Mouse (Mus musculus) liver, embryonic 12.5 days (tissue): ENCODE results near the gene Cdh8. TPM values are rescaled to one million over a fixed set of nuclear protein-coding genes. Genes with fewer than 3 reads are reported as not detected.
"Not testable (repeated sequence)": the region's sequence is repeated elsewhere in the genome, so short reads cannot be mapped to it uniquely, and the experiment has no call there.

Source experiments
- ATAC-seq: fragments of 200-750 bp; cut with Nextera tagmentation; 2 replicates; pipeline ENCODE4 v1.8.0; 2017; ENCODE audit warnings: moderate number of reproducible peaks, mild to moderate bottlenecking, moderate library complexity
- H3K27ac ChIP-seq: fragments of 300-500 bp; sonication (generic); 2 replicates; pipeline ENCODE4 v1.5.1; 2016; ENCODE audit warnings: mild to moderate bottlenecking
- H3K27me3 ChIP-seq: fragments of 300-500 bp; sonication (generic); replicated peaks from 2 replicates; pipeline ENCODE4 v1.6.1; 2016; ENCODE audit warnings: mild to moderate bottlenecking, moderate library complexity
- H3K36me3 ChIP-seq: fragments of 300-500 bp; sonication (generic); 2 replicates; pipeline ENCODE4 v1.6.1; 2016; ENCODE audit warnings: mild to moderate bottlenecking, moderate library complexity
- H3K4me1 ChIP-seq: fragments of 300-500 bp; sonication (generic); 2 replicates; pipeline ENCODE4 v1.6.1; 2016
- H3K4me2 ChIP-seq: fragments of 300-500 bp; sonication (generic); 2 replicates; pipeline ENCODE4 v1.6.1; 2016; ENCODE audit warnings: mild to moderate bottlenecking, moderate library complexity
- H3K4me3 ChIP-seq: fragments of 300-500 bp; sonication (generic); 2 replicates; pipeline ENCODE4 v1.5.1; 2016; ENCODE audit warnings: mild to moderate bottlenecking, moderate library complexity
- H3K9ac ChIP-seq: fragments of 300-500 bp; sonication (generic); 2 replicates; pipeline ENCODE4 v1.6.1; 2016; ENCODE audit warnings: mild to moderate bottlenecking, moderate library complexity
- H3K9me3 ChIP-seq: fragments of 300-500 bp; sonication (generic); replicated peaks from 2 replicates; pipeline ENCODE4 v1.6.1; 2016; ENCODE audit warnings: mild to moderate bottlenecking, moderate library complexity
- WGBS: fragments of 180-500 bp; shearing (Covaris S2); methylation state at CpG from one replicate; pipeline ENCODE4 v1.1.7; 2016; ENCODE audit not compliant: insufficient replicate concordance; 5-methylcytosine and 5-hydroxymethylcytosine counted together
- polyA plus RNA-seq: library from polyadenylated mRNA; unstranded; fragments of >200 nt; fragmentation: Nextera tagmentation; extraction: Ambion mirVana; gene quantifications from 2 replicates; pipeline ENCODE4 v1.2.1, GENCODE M21; 2016

Gene Cdh8
- polyA plus RNA-seq, 1 experiment from 2014 or later, result 0.13 TPM

DNA sequence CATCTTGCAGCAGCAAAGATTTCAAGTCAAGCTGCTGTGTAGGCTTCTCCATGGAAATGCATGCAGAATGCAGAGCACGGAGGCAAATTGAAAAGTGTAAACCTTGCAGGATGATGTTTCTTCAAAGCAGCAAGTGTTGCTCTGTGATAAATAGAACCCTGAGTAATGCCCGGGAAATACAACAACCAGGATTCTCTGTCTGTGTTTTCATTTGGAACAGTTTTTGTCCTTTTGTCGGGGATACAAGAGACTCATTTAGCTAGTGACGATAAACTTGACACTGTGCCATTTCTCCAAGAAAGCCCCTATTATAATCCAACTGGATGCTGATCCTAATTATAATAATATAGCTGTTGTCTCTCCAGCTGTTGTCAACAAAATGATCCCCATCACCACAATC is 181.9 kb downstream of the Cdh8 start:
- Histone ChIP-seq H3K4me1 (no peaks in the 10 kb centered on the region), H3K9ac (no peak overlapping the region), H3K27me3 (no peaks in the 10 kb centered on the region), H3K4me2 (no peak overlapping the region), H3K36me3 (no peaks in the 10 kb centered on the region), H3K4me3 (no peak overlapping the region), H3K9me3 (no peaks in the 10 kb centered on the region), H3K27ac (no peak overlapping the region)
- 69% methylated on average over 4 of the region's 4 CpGs for WGBS
- no peak for ATAC-seq

DNA sequence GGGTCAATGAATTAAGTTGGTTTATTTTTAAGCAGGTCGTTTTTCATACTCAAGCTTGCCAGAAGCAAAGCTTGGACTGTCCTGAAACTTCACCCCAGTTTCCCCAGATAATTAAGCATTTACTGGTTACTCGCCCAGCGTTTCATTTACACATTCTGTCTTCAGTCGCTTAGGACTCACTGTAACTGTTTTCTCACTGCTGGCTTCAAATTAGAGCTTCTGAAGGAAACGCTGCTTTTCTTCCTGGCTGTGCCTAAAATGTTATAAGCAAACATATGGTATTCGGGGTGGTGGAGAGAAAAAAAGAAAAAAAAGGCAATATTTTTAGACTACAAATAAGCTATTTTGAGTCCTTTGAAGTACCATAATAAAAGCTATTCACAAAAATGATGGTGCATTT is 192.6 kb downstream of the Cdh8 start:
- Histone ChIP-seq H3K27me3 (no peaks in the 10 kb centered on the region), H3K27ac (no peak overlapping the region), H3K36me3 (no peaks in the 10 kb centered on the region), H3K9ac (no peak overlapping the region), H3K4me3 (no peak overlapping the region), H3K4me1 (no peaks in the 10 kb centered on the region), H3K9me3 (no peaks in the 10 kb centered on the region), H3K4me2 (no peak overlapping the region)
- 54% methylated on average over 6 of the region's 6 CpGs for WGBS
- ATAC-seq, result no peak

DNA sequence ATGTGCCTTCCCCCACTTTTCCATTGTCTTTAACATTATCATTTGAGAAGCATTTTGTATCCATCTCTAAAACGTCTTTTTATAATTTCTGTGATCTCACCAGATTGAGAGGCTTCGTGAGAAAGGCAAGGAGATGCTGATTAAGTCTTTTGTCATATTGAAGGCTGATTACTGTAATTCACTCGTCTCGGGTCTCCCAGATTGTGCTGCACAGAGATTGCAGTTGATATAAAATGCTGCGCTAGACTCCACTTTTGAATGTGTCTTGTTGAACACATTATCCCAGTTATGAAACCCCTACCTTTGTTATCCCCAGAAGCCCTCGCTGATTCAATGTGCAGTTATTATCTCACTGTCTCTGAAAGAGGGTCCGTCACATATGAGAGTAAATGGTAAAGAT is 211.1 kb downstream of the Cdh8 start:
- ATAC-seq, result no peak
- Histone ChIP-seq H3K4me3 (no peak overlapping the region), H3K27ac (no peak overlapping the region), H3K9ac (no peak overlapping the region), H3K36me3 (no peaks in the 10 kb centered on the region), H3K4me1 (no peaks in the 10 kb centered on the region), H3K4me2 (no peak overlapping the region), H3K9me3 (no peaks in the 10 kb centered on the region), H3K27me3 (no peaks in the 10 kb centered on the region)
- 65% methylated on average over 7 of the region's 7 CpGs for WGBS

DNA sequence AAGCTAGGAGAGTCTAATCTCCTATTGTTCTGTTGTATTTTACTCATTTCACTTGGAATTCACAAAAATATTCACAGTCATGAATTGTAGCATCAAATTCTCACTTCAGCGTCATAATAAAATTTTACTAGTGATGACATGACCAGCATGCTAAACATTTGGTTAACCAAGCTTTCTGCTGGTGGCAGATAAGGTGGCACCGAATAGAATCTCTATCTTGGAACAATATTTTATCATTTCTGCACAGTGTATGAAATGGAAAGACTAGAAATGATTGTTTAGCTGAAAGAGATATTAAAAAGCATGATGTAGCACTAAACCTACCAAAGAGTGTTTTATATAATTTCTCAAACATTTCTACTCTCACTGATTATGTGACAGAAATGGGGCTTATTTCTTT is 225.6 kb downstream of the Cdh8 start:
- Histone ChIP-seq H3K27me3 (no peaks in the 10 kb centered on the region), H3K27ac (no peak overlapping the region), H3K9me3 (no peaks in the 10 kb centered on the region), H3K36me3 (no peaks in the 10 kb centered on the region), H3K4me3 (no peak overlapping the region), H3K9ac (no peak overlapping the region), H3K4me1 (no peaks in the 10 kb centered on the region), H3K4me2 (no peak overlapping the region)
- 58% methylated on average over 2 of the region's 2 CpGs for WGBS
- no peak for ATAC-seq

DNA sequence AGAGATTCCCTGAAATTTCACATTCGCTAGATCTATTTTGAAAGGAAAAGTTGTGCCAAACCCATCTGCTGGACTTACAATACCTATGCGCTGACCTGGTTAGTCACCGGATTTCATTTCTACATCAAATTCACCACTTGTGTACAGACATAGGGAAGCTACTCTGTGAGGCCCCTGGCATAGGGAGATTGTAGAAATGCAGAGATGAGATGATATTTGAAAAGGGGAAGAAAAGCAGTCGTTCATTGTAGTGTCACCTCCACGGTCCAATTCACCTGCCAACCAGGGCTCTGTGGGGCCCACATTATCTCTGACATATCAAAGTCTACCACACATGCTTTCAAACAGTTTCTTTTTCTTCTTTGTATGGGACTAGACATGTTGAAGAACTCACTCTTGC is 229.4 kb downstream of the Cdh8 start:
- Histone ChIP-seq H3K27ac (no peak overlapping the region), H3K36me3 (no peaks in the 10 kb centered on the region), H3K9me3 (no peaks in the 10 kb centered on the region), H3K9ac (no peak overlapping the region), H3K4me2 (no peak overlapping the region), H3K4me3 (no peak overlapping the region), H3K4me1 (no peaks in the 10 kb centered on the region), H3K27me3 (no peaks in the 10 kb centered on the region)
- WGBS, result 74% methylated on average over 5 of the region's 5 CpGs
- no peak for ATAC-seq

DNA sequence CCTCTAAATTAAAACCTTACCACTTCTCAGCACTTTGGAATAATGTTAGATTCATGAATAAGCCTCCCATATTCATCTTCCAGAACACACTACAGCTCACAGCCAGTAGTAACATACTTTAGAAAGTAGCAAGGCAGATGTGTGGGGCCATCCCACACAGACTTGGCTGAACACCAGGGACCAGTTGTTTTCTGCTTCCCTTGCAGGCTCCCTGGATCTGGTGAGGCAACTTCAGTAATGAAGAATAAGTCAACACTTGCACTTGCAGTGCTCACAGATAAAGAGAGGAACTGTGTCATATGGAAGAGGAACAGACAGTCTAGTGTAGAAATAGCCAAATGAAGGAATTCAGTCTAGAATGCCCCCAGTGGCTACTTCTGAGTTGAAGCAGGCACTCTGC is 232.1 kb downstream of the Cdh8 start:
- no peak for ATAC-seq
- no peak overlapping the region for H3K4me2 ChIP-seq
- H3K9me3 ChIP-seq, result no peaks in the 10 kb centered on the region
- no peak overlapping the region for H3K27ac ChIP-seq
- H3K9ac ChIP-seq, result no peak overlapping the region
- no peak overlapping the region for H3K4me3 ChIP-seq
- no peaks in the 10 kb centered on the region for H3K4me1 ChIP-seq
- H3K27me3 ChIP-seq, result no peaks in the 10 kb centered on the region
- H3K36me3 ChIP-seq, result no peaks in the 10 kb centered on the region

DNA sequence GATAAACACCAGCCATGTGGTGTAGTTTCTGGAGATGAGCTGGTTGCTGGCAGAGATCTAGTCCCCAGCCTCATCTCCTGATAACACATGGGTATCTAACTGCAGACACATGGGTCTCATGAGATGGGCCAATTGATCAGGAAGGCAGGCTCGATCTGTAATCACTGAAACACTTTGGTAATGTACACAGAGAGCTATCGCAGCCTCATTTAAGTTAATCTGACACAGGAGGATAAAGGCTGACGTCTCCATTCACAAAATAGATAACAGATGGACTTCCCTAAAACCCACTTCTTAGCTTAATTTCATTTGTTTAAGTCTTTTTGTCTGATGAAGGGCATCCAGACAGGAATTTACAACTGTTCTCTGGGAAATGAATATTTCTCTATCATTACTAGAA is 249.3 kb downstream of the Cdh8 start:
- H3K27me3 ChIP-seq, result no peaks in the 10 kb centered on the region
- H3K9ac ChIP-seq, result no peak overlapping the region
- no peak overlapping the region for H3K27ac ChIP-seq
- 46% methylated on average over 3 of the region's 3 CpGs for WGBS
- no peaks in the 10 kb centered on the region for H3K9me3 ChIP-seq
- no peaks in the 10 kb centered on the region for H3K4me1 ChIP-seq
- no peaks in the 10 kb centered on the region for H3K36me3 ChIP-seq
- H3K4me2 ChIP-seq, result no peak overlapping the region
- H3K4me3 ChIP-seq, result no peak overlapping the region
- no peak for ATAC-seq

GRCm38 (mm10) chr8:99161633-99162032 is 254.6 kb downstream of the Cdh8 start:
- Histone ChIP-seq H3K27me3 (no peaks in the 10 kb centered on the region), H3K9ac (no peak overlapping the region), H3K9me3 (no peaks in the 10 kb centered on the region), H3K4me3 (no peak overlapping the region), H3K4me2 (no peak overlapping the region), H3K27ac (no peak overlapping the region), H3K36me3 (no peaks in the 10 kb centered on the region), H3K4me1 (no peaks in the 10 kb centered on the region)
- 25% methylated on average over 4 of the region's 4 CpGs for WGBS
- ATAC-seq, result no peak

GRCm38 (mm10) chr8:99145436-99145835 is 270.8 kb downstream of the Cdh8 start:
- Histone ChIP-seq H3K9me3 (no peaks in the 10 kb centered on the region), H3K4me3 (no peak overlapping the region), H3K36me3 (no peaks in the 10 kb centered on the region), H3K4me2 (no peak overlapping the region), H3K27me3 (no peaks in the 10 kb centered on the region), H3K9ac (no peak overlapping the region), H3K27ac (no peak overlapping the region), H3K4me1 (no peaks in the 10 kb centered on the region)
- WGBS, result 71% methylated on average over 6 of the region's 6 CpGs
- ATAC-seq, result no peak

DNA sequence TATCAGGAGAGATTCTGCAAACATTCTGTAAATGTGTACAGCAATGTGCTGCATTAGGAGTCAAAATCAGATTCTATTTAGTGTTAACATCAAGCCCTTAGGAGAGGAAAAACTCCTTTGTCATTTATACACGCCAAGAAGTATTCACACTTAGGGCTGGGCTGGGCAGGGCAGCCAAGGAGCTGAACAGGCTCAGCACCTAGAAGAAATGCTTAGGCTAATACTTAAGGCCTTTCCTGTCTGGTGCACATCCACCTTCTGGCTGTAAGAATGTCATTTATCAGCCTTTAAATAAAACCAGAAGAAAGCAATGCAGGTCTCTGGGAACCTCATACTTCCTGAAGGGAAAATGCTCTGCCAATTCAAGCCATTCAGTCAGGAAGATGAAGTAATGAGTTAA is 271.5 kb downstream of the Cdh8 start:
- H3K27me3 ChIP-seq, H3K9ac ChIP-seq, H3K4me2 ChIP-seq, H3K36me3 ChIP-seq, ATAC-seq, H3K4me1 ChIP-seq, H3K4me3 ChIP-seq, H3K9me3 ChIP-seq, H3K27ac ChIP-seq: not testable (repeated sequence)
- WGBS, result 38% methylated on average over 1 of the region's 1 CpGs

DNA sequence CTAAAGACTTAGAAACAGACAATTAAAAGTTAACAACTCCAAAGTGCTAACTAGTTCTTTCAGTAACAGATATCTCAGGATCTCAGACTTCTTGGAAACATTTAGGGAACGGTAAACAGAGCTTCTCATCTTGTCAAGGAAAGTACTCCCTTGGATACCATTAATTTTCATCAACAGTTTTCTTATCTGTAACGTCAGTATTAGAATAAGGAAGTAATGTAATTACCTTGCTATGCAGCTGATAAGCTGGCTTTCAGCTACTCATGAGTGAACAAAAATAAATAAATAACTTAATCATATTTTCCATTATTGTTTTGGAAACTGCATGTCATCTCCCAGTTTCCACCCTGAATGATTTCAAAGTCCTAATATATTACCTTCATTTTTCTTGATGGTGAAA is 317.8 kb downstream of the Cdh8 start:
- Histone ChIP-seq H3K27ac (no peak overlapping the region), H3K4me3 (no peak overlapping the region), H3K4me1 (no peaks in the 10 kb centered on the region), H3K27me3 (no peaks in the 10 kb centered on the region), H3K9me3 (no peaks in the 10 kb centered on the region), H3K36me3 (no peaks in the 10 kb centered on the region), H3K9ac (no peak overlapping the region), H3K4me2 (no peak overlapping the region)
- 45% methylated on average over 2 of the region's 2 CpGs for WGBS
- ATAC-seq, result no peak

- H3K4me2 ChIP-seq, result no peak overlapping the region
- H3K27me3 ChIP-seq, result no peaks in the 10 kb centered on the region
- H3K27ac ChIP-seq, result no peak overlapping the region
- no peaks in the 10 kb centered on the region for H3K36me3 ChIP-seq
- no peak overlapping the region for H3K9ac ChIP-seq
- no peak overlapping the region for H3K4me3 ChIP-seq
- no peaks in the 10 kb centered on the region for H3K9me3 ChIP-seq
- no peak for ATAC-seq
- no peaks in the 10 kb centered on the region for H3K4me1 ChIP-seq
Measured at GRCm38 (mm10) chr8:99051344-99051743, 364.9 kb downstream of the Cdh8 start.

DNA sequence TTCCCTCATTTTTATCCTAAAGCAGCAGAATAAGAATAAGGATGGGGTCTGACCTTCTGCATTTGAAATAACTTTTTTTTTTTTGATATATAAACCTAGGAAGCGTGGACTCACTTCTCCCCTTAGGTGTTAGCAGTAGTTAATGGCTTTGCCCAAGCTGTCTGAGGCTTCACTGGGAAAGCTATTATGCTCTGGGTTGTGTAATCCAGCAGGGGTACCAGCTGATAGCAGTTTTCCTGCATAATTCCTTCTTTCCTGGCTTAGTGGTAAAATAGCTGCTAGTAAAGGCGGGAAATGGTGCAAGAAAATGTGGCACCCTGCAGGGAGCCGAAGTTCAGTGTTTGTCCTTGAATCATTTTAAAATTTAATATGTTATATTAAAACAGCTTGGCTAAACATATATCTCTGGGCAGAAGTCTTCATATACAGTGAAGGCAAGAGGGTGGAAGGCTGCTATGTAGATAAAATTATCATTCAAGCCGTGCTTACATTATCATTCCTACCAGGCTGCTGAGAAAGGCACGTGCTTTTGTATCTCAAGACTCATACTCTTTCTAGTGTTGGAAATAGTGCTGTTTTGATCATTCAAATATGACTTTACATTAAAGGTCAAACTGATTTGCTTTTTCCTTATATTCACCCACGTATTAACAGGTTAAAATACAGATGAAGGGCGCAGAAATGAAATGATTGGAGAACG is 367.5 kb downstream of the Cdh8 start:
- Histone ChIP-seq H3K36me3 (no peaks in the 10 kb centered on the region), H3K27ac (no peak overlapping the region), H3K27me3 (no peaks in the 10 kb centered on the region), H3K4me3 (no peak overlapping the region), H3K4me1 (no peaks in the 10 kb centered on the region), H3K9me3 (no peaks in the 10 kb centered on the region), H3K4me2 (no peak overlapping the region), H3K9ac (no peak overlapping the region)
- 61% methylated on average over 8 of the region's 8 CpGs for WGBS
- ATAC-seq, result no peak
